Mouse (Mus musculus) lung, adult 2 months (tissue): Measurements from ENCODE around the gene Gimap4. TPM values are rescaled to one million over a fixed set of nuclear protein-coding genes. Genes with fewer than 3 reads are reported as not detected.
A peak's percentile ranks its signal among the peaks of the same experiment; 100 is the strongest.

Experiments
- DNase-seq: peaks from one replicate; pipeline ENCODE4 v3.0.0; 2022
- H3K4me1 ChIP-seq: fragments of 200-500 bp; 2 replicates; pipeline ENCODE4 v1.6.1; 2011; ENCODE audit warnings: low read length; ENCODE audit not compliant: control insufficient read depth, insufficient read depth
- H3K4me3 ChIP-seq: fragments of 200-500 bp; replicated peaks from 2 replicates; pipeline ENCODE3; 2011; ENCODE audit warnings: low read depth, mild to moderate bottlenecking, control low read depth, low read length; ENCODE audit errors: extremely low read depth
- CTCF ChIP-seq: fragments of 200-500 bp; IDR thresholded peaks from 2 replicates; pipeline ENCODE4 v1.5.1; 2011; ENCODE audit warnings: mild to moderate bottlenecking, low read length, control low read depth; ENCODE audit not compliant: insufficient read depth
- POLR2A ChIP-seq: fragments of 200-500 bp; IDR thresholded peaks from 2 replicates; pipeline ENCODE4 v1.6.1; 2011; ENCODE audit warnings: low read depth, mild to moderate bottlenecking, control low read depth, low read length, borderline replicate concordance; ENCODE audit errors: extremely low read depth
- WGBS: fragments of 180-500 bp; shearing (Covaris S2); methylation state at CpG from one replicate; pipeline ENCODE4 v1.1.7; 2018; 5-methylcytosine and 5-hydroxymethylcytosine counted together
- polyA plus RNA-seq: library from polyadenylated mRNA; depleted of rRNA; stranded (reverse); fragments of >200 nt; gene quantifications from 2 replicates; pipeline ENCODE4 v1.2.3, GENCODE M21; 2012; rRNA removed

The Gimap4 gene
- polyA plus RNA-seq, 1 experiment = 58.9 TPM

GRCm38 (mm10) chr6:48740501-48741169, 56.3 kb downstream of the Gimap4 start:
- TF ChIP-seq POLR2A (no peak), CTCF (no peak)
- DNase-seq = no peak
- 42% methylated on average over 3 of the region's 3 CpGs for WGBS
- H3K4me1 ChIP-seq = peaks cover 9% of the 10 kb centered on the region
- peak overlapping the region; percentile 58 for H3K4me3 ChIP-seq

GRCm38 (mm10) chr6:48741273-48741672, 56.9 kb downstream of the Gimap4 start:
- no peak overlapping the region for H3K4me3 ChIP-seq
- TF ChIP-seq POLR2A = no peak
- no peak for TF ChIP-seq CTCF
- WGBS = 10% methylated on average over 3 of the region's 3 CpGs
- DNase-seq = no peak
- H3K4me1 ChIP-seq = peaks cover 9% of the 10 kb centered on the region

Other genes with a start within 250 kb of the Gimap4 start
- 42.1 and 51.4 TPM in 2 replicates for gene Zfp467, start 238.7 kb upstream of the Gimap4 start, polyA plus RNA-seq
- gene Sspo, start 236.3 kb upstream of the Gimap4 start, polyA plus RNA-seq = 3.2 and 3.4 TPM in 2 replicates
- gene Atp6v0e2, start 146.9 kb upstream of the Gimap4 start, polyA plus RNA-seq = 29.9 and 35.5 TPM in 2 replicates
- gene Lrrc61, start 129.8 kb upstream of the Gimap4 start, polyA plus RNA-seq = 16.8 and 19.8 TPM in 2 replicates
- 179 and 229 TPM in 2 replicates for gene Rarres2, start 111.8 kb upstream of the Gimap4 start, polyA plus RNA-seq
- gene Gm45021, start 94.9 kb upstream of the Gimap4 start, polyA plus RNA-seq = not detected in 2 replicates
- gene Repin1, start 90.7 kb upstream of the Gimap4 start, polyA plus RNA-seq = 34.2 and 42.7 TPM in 2 replicates
- not detected in 2 replicates for gene Gm44965, start 90.6 kb upstream of the Gimap4 start, polyA plus RNA-seq
- 6.7 and 7.2 TPM in 2 replicates for gene Zfp775, start 82.5 kb upstream of the Gimap4 start, polyA plus RNA-seq
- gene AI854703, start 57.8 kb upstream of the Gimap4 start, polyA plus RNA-seq = 0.98 and 1.3 TPM in 2 replicates
- 11.4 and 15.2 TPM in 2 replicates for gene Gimap8, start 37.3 kb upstream of the Gimap4 start, polyA plus RNA-seq
- 2.8 and 5.2 TPM in 2 replicates for gene Gimap9, start 8.4 kb upstream of the Gimap4 start, polyA plus RNA-seq
- 23.5 and 40.1 TPM in 2 replicates for gene Gimap6, start 23.7 kb downstream of the Gimap4 start, polyA plus RNA-seq
- 1.8 TPM in 1 of 2 replicates, not detected in the other for gene Gm28053, start 34.1 kb downstream of the Gimap4 start, polyA plus RNA-seq
- 0.72 and 1.2 TPM in 2 replicates for gene Gimap7, start 34.1 kb downstream of the Gimap4 start, polyA plus RNA-seq
- gene Gimap1, start 54.5 kb downstream of the Gimap4 start, polyA plus RNA-seq = 29.9 and 35.2 TPM in 2 replicates
- gene Gimap5, start 61.6 kb downstream of the Gimap4 start, polyA plus RNA-seq = 28.6 and 32.8 TPM in 2 replicates
- 12.5 and 15.4 TPM in 2 replicates for gene Gimap3, start 86.3 kb downstream of the Gimap4 start, polyA plus RNA-seq
- gene Tmem176a, start 156.4 kb downstream of the Gimap4 start, polyA plus RNA-seq = 254 and 269 TPM in 2 replicates
- 521 and 609 TPM in 2 replicates for gene Tmem176b, start 156.9 kb downstream of the Gimap4 start, polyA plus RNA-seq
- 4.8 and 8.1 TPM in 2 replicates for gene Aoc1, start 188.3 kb downstream of the Gimap4 start, polyA plus RNA-seq
- not detected in 2 replicates for gene 1600015I10Rik, start 245.3 kb downstream of the Gimap4 start, polyA plus RNA-seq